Mouse (Mus musculus): Measurements from ENCODE around the gene Sh3pxd2b. TPM values are rescaled to one million over a fixed set of nuclear protein-coding genes. Genes with fewer than 3 reads are reported as not detected.

Sh3pxd2b gene
- total RNA-seq, 1 experiment from 2014 or later: 3.0 TPM

GRCm38 (mm10) chr11:32474725-32475124 is 127.1 kb downstream of the Sh3pxd2b start:
- ATAC-seq (replicated peaks; ENCODE audit: low read depth, poor library complexity, severe bottlenecking): no peak

GRCm38 (mm10) chr11:32475487-32476236 is 128.0 kb downstream of the Sh3pxd2b start:
- ATAC-seq (replicated peaks; ENCODE audit: low read depth, poor library complexity, severe bottlenecking): no peak

Other genes starting within 250 kb of the Sh3pxd2b start
- gene Il9r, start 147.5 kb upstream of the Sh3pxd2b start, total RNA-seq (2017): not detected in 2 replicates
- gene Snrnp25, start 142.4 kb upstream of the Sh3pxd2b start, total RNA-seq (2017): 33.8 and 59.5 TPM in 2 replicates
- 0.32 and 2.0 TPM in 2 replicates for gene Rhbdf1, start 125.5 kb upstream of the Sh3pxd2b start, total RNA-seq (2017)
- gene Mpg, start 121.3 kb upstream of the Sh3pxd2b start, total RNA-seq (2017): 3.2 and 5.3 TPM in 2 replicates
- gene Nprl3, start 80.1 kb upstream of the Sh3pxd2b start, total RNA-seq (2017): 7.7 and 19.6 TPM in 2 replicates
- not detected in 2 replicates for gene Hba-x, start 71.4 kb upstream of the Sh3pxd2b start, total RNA-seq (2017)
- 18.1 and 30.7 TPM in 2 replicates for gene Hba-a1, start 64.3 kb upstream of the Sh3pxd2b start, total RNA-seq (2017)
- gene Hbq1b, start 60.9 kb upstream of the Sh3pxd2b start, total RNA-seq (2017): not detected in 2 replicates
- 89.2 and 92.8 TPM in 2 replicates for gene Hba-a2, start 51.3 kb upstream of the Sh3pxd2b start, total RNA-seq (2017)
- gene Hbq1a, start 47.8 kb upstream of the Sh3pxd2b start, total RNA-seq (2017): not detected in 2 replicates
- gene Ubtd2, start 107.5 kb downstream of the Sh3pxd2b start, total RNA-seq (2017): 3.9 and 7.0 TPM in 2 replicates
- 9.1 TPM in 1 of 2 replicates, not detected in the other for gene Efcab9, start 184.3 kb downstream of the Sh3pxd2b start, total RNA-seq (2017)
- gene Stk10, start 185.5 kb downstream of the Sh3pxd2b start, total RNA-seq (2017): 14.7 and 20.9 TPM in 2 replicates

Measured in common myeloid progenitor, adult 5-6 weeks (primary cell).